Mouse (Mus musculus) liver, postnatal 0 days (tissue): Measurements from ENCODE around the gene Ugt1a5. TPM values are rescaled to one million over a fixed set of nuclear protein-coding genes. Genes with fewer than 3 reads are reported as not detected.

ENCODE experiments used
- ATAC-seq: fragments of 200-750 bp; cut with Nextera tagmentation; 2 replicates; pipeline ENCODE4 v1.8.0; 2017; ENCODE audit warnings: mild to moderate bottlenecking, moderate library complexity
- DNase-seq: peaks from one replicate; pipeline ENCODE4 v3.0.0-alpha.2; 2016
- H3K27ac ChIP-seq: fragments of 300-500 bp; sonication (generic); 2 replicates; pipeline ENCODE4 v1.5.1; 2014; ENCODE audit warnings: antibody characterized with exemption, moderate library complexity, mild to moderate bottlenecking, low read depth
- H3K27me3 ChIP-seq: fragments of 300-500 bp; sonication (generic); 2 replicates; pipeline ENCODE4 v1.6.1; 2014; ENCODE audit warnings: low read length, control low read depth, mixed read lengths; ENCODE audit not compliant: insufficient read depth
- H3K36me3 ChIP-seq: fragments of 300-500 bp; sonication (generic); replicated peaks from 2 replicates; pipeline ENCODE4 v1.6.1; 2014; ENCODE audit warnings: mild to moderate bottlenecking, control low read depth, low read length, moderate library complexity, mixed read lengths; ENCODE audit not compliant: insufficient read depth
- H3K4me1 ChIP-seq: fragments of 300-500 bp; sonication (generic); 2 replicates; pipeline ENCODE4 v1.6.1; 2014; ENCODE audit warnings: antibody characterized with exemption, mild to moderate bottlenecking, control low read depth; ENCODE audit not compliant: insufficient read depth
- H3K4me2 ChIP-seq: fragments of 300-500 bp; sonication (generic); 2 replicates; pipeline ENCODE4 v1.6.1; 2014; ENCODE audit warnings: low read depth, mild to moderate bottlenecking, low read length, moderate library complexity, mixed read lengths
- H3K4me3 ChIP-seq: fragments of 300-500 bp; sonication (generic); 2 replicates; pipeline ENCODE4 v1.5.1; 2014; ENCODE audit warnings: low read depth, low read length
- H3K9ac ChIP-seq: fragments of 300-500 bp; sonication (generic); replicated peaks from 2 replicates; pipeline ENCODE4 v1.6.1; 2014; ENCODE audit warnings: mild to moderate bottlenecking, moderate library complexity
- H3K9me3 ChIP-seq: fragments of 300-500 bp; sonication (generic); 2 replicates; pipeline ENCODE4 v1.6.1; 2016; ENCODE audit warnings: mild to moderate bottlenecking, control low read depth, low read length, mixed read lengths
- CTCF ChIP-seq: sonication (generic); IDR thresholded peaks from 2 replicates; pipeline ENCODE4 v1.5.1; 2016; ENCODE audit warnings: antibody characterized with exemption, low read depth
- EP300 ChIP-seq: IDR thresholded peaks from 2 replicates; pipeline ENCODE4 v1.6.1; 2016; ENCODE audit warnings: antibody characterized with exemption, low read depth, mild to moderate bottlenecking
- WGBS: fragments of 180-500 bp; shearing (Covaris S2); extraction: QIAGEN DNeasy Blood & Tissue Kit; methylation state at CpG from one replicate; pipeline ENCODE4 v1.1.7; 2014; ENCODE audit not compliant: insufficient replicate concordance; 5-methylcytosine and 5-hydroxymethylcytosine counted together
- polyA plus RNA-seq: library from polyadenylated mRNA; unstranded; fragments of >200 nt; fragmentation: Nextera tagmentation; extraction: Ambion mirVana; gene quantifications from 2 replicates; pipeline ENCODE4 v1.2.1, GENCODE M21; 2015

Gene Ugt1a5
- polyA plus RNA-seq, 1 experiment from 2014 or later = 0.19 TPM

DNA sequence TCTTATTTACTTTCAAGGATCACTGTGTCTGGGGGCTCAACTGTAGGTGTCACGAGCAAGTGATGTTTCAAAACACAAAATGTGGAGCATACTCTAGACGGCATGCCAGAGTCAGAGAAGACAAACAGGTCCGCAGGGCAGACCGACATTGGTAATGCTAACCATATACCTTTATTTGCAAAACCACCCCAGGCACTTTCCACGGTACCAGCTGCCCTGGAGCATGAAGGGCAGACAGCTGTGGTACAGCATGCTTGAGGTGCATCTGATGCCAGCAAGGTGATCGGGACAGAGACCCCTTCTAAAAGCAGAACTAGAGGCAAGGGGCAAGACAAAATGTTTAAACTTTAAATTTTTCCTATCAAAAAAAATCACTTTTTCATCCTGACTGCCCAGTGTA lies 97.1 kb downstream of the Ugt1a5 start:
- no peak overlapping the region for H3K27ac ChIP-seq
- DNase-seq (no peak), ATAC-seq (no peak)
- no peak for TF ChIP-seq CTCF
- no peak for TF ChIP-seq EP300
- H3K4me1 ChIP-seq = peaks cover 47% of the 10 kb centered on the region
- no peak overlapping the region for H3K4me3 ChIP-seq
- WGBS = 64% methylated on average over 6 of the region's 6 CpGs
- no peaks in the 10 kb centered on the region for H3K9me3 ChIP-seq
- peaks cover 69% of the 10 kb centered on the region for H3K36me3 ChIP-seq
- H3K9ac ChIP-seq = no peak overlapping the region
- H3K4me2 ChIP-seq = no peak overlapping the region
- no peaks in the 10 kb centered on the region for H3K27me3 ChIP-seq

DNA sequence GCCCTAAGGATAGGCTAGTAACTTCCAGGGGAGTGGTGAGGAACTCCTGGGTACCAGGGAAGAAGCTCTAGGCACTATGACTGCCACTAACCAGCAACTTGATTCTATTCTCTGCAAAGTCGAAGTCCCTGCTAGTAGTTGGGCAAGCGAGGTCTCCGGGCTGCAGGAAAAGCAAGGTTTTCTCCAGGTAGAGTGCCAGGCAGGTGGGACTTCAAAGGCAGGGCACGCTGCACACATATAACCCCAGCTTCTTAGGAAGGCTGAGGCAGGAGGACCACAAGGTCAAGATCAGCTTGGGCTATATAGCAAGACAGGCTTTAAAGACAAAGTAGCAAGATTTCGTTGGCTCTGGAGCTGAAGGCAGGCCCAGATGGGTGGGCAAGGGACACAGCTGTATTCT lies 98.0 kb downstream of the Ugt1a5 start:
- WGBS = 83% methylated on average over 5 of the region's 5 CpGs

GRCm38 (mm10) chr1:88264237-88264868 lies 98.5 kb downstream of the Ugt1a5 start:
- H3K4me2 ChIP-seq = no peak overlapping the region
- H3K9ac ChIP-seq = no peak overlapping the region
- H3K27me3 ChIP-seq = no peaks in the 10 kb centered on the region
- H3K4me3 ChIP-seq = no peak overlapping the region
- DNase-seq = no peak
- no peaks in the 10 kb centered on the region for H3K9me3 ChIP-seq
- H3K4me1 ChIP-seq = peaks cover 39% of the 10 kb centered on the region
- no peak for ATAC-seq
- H3K36me3 ChIP-seq = peaks cover 83% of the 10 kb centered on the region
- no peak overlapping the region for H3K27ac ChIP-seq
- TF ChIP-seq CTCF (no peak), EP300 (no peak)
- 82% methylated on average over 7 of the region's 7 CpGs for WGBS

More for the DNA sequence above, 98.0 kb downstream of the Ugt1a5 start:
- no peaks in the 10 kb centered on the region for H3K9me3 ChIP-seq
- no peak for TF ChIP-seq CTCF
- no peak for TF ChIP-seq EP300
- no peak for DNase-seq
- H3K4me1 ChIP-seq = peaks cover 45% of the 10 kb centered on the region
- H3K9ac ChIP-seq = no peak overlapping the region
- no peak for ATAC-seq
- H3K4me2 ChIP-seq = no peak overlapping the region
- H3K36me3 ChIP-seq = peaks cover 77% of the 10 kb centered on the region
- H3K4me3 ChIP-seq = no peak overlapping the region
- no peak overlapping the region for H3K27ac ChIP-seq
- no peaks in the 10 kb centered on the region for H3K27me3 ChIP-seq

GRCm38 (mm10) chr1:88264869-88265240 lies 99.0 kb downstream of the Ugt1a5 start:
- H3K27ac ChIP-seq = no peak overlapping the region
- no peak overlapping the region for H3K9ac ChIP-seq
- H3K27me3 ChIP-seq = no peaks in the 10 kb centered on the region
- H3K4me1 ChIP-seq = peaks cover 39% of the 10 kb centered on the region
- no peak overlapping the region for H3K4me2 ChIP-seq
- H3K9me3 ChIP-seq = no peaks in the 10 kb centered on the region
- no peak for TF ChIP-seq EP300
- no peak for TF ChIP-seq CTCF
- H3K36me3 ChIP-seq = peaks cover 88% of the 10 kb centered on the region
- 72% methylated on average over 4 of the region's 4 CpGs for WGBS
- H3K4me3 ChIP-seq = no peak overlapping the region
- ATAC-seq (no peak), DNase-seq (no peak)

- Histone ChIP-seq H3K4me1 (peaks cover 29% of the 10 kb centered on the region), H3K36me3 (peaks cover 90% of the 10 kb centered on the region), H3K4me3 (no peak overlapping the region), H3K9me3 (no peaks in the 10 kb centered on the region), H3K27ac (no peak overlapping the region), H3K9ac (no peak overlapping the region), H3K4me2 (no peak overlapping the region), H3K27me3 (no peaks in the 10 kb centered on the region)
- 87% methylated on average over 13 of the region's 13 CpGs for WGBS
- no peak for ATAC-seq
- TF ChIP-seq CTCF = no peak
- TF ChIP-seq EP300 = no peak
- DNase-seq = no peak
These were observed 100.3 kb downstream of the Ugt1a5 start for GRCm38 (mm10) chr1:88266123-88266522.

DNA sequence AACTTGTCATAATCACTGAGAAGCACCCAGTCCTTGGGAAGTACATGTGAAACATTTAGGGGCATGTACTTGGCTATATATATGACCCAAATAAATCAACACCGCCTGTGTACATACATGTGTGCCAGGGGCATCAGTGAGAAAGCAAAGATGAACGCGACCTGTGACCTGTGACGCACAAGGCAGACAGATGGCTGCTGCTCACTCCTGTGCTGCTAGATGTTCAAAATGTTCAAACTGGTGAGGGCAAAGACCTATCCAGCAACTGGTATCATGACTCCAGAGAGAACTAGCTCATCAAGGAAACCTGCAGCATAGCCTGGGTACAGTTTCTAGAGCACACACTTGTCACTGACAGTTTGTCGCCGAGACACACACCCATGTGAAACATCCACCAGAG lies 101.7 kb downstream of the Ugt1a5 start:
- H3K27ac ChIP-seq = no peak overlapping the region
- ATAC-seq (no peak), DNase-seq (no peak)
- TF ChIP-seq EP300 (no peak), CTCF (no peak)
- peaks cover 90% of the 10 kb centered on the region for H3K36me3 ChIP-seq
- WGBS = 88% methylated on average over 6 of the region's 6 CpGs
- H3K4me1 ChIP-seq = peaks cover 15% of the 10 kb centered on the region
- no peak overlapping the region for H3K4me2 ChIP-seq
- no peak overlapping the region for H3K9ac ChIP-seq
- no peaks in the 10 kb centered on the region for H3K27me3 ChIP-seq
- H3K4me3 ChIP-seq = no peak overlapping the region
- no peaks in the 10 kb centered on the region for H3K9me3 ChIP-seq
